Mouse (Mus musculus): ENCODE results near the gene Robo4. TPM values are rescaled to one million over a fixed set of nuclear protein-coding genes. Genes with fewer than 3 reads are reported as not detected.

Gene Robo4
- polyA plus RNA-seq, 1 experiment = 25.4 TPM

DNA sequence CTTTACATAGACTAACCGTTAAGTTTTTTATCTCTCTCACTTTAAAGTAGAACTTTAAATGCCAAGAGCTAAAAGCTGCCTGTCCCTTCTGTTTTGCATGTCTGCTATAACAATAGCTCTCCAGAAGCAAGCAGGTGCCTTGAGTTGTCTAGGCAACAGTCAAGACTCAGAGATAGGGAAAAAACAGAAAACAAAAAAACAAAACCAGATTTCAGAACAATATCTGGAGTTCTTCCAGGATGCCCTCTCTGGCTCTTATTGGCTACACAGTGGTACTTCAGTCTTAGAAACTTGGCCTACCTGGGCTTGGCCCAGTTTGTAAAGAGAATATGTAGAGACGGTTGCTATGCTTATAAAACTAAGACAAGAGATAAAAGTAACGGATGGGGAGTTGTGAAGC, 37.3 kb upstream of the Robo4 start:
- 74% methylated on average over 3 of the region's 3 CpGs for WGBS
- Histone ChIP-seq H3K4me3 (ENCODE audit: insufficient read depth, low read depth, low read length) (no peak overlapping the region), H3K4me1 (ENCODE audit: control insufficient read depth, insufficient read depth, low read length) (peaks cover 4% of the 10 kb centered on the region; the same call in 1 of the 2 replicates), H3K27ac (ENCODE audit: insufficient read depth, low read depth, low read length) (no peak overlapping the region), H3K36me3 (ENCODE audit: control insufficient read depth, insufficient read depth, low read length) (no peaks in the 10 kb centered on the region), H3K27me3 (replicated peaks; ENCODE audit: control insufficient read depth, insufficient read depth, low read length) (no peaks in the 10 kb centered on the region)
- TF ChIP-seq POLR2A (IDR thresholded peaks at IDR 0.05; ENCODE audit: low read depth, low read length) (no peak), CTCF (conservative IDR thresholded peaks at IDR 0.05; ENCODE audit: insufficient read depth, insufficient read length, low read depth, low read length) (no peak)
- no peak for DNase-seq

DNA sequence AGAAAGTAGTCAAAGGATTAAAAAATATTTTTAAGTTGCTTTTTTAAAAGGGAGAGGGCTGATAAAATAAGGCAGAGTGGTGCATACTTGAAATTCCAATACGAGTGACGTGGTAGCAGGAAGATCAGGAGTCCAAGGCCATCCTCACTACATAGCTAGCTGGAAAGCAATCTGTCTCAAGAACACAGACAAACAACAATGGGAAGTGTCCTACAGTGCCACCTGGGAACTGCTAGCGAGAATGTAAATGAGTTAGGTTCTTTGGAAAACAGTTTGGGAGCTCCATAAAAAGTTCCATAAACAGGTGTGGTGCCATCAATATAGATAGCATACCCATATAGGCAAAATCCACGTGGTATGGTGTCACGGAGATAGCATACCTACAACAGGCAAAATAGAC, 36.0 kb upstream of the Robo4 start:
- DNase-seq = peak; percentile 59
- 51% methylated on average over 5 of the region's 5 CpGs for WGBS

DNA sequence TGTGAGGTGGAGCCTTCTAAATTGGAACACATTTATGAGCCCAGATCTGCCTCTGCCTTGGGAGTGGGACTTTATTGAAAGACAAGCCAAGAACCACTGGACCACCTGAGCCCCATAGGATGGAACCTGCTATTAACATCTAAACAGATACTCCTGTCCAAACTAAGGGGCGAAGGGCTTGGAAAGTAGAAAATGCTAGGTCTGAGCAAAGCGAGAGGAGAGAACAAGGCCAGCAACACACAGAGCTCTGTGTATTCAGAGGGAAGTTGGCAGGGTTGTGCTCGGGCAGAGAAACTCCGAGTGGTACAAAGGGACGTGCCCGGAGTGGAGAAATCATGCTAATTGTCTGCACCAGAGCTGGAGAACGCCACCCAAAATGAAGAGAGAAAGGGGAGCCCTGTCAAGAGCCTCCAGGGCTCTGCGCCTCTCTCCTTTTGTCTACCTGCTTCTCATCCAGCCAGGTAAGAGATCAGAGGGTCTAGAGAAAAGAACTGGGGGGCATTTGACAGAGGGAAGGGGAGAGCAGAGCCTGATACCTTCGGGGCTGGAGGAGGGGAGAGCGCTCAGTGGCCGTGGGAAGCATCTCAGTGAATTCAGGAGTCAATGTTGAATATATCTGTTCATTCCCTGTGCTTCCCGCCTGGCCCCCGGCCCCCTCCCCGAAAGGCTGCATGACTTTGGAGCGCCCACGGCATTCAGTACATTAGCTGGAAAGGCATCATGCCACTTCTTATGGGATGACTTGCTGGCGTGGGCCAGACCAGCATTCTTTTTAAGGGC, 34.2 kb upstream of the Robo4 start, which contains the start of gene Hepacam:
Gene Hepacam (plus strand): TSS at position 51 of the 780 bp plus-strand sequence.
- H3K27me3 ChIP-seq (replicated peaks; ENCODE audit: control insufficient read depth, insufficient read depth, low read length) = no peaks in the 10 kb centered on the region
- 90% methylated on average over 17 of the region's 17 CpGs for WGBS
- no peak for DNase-seq

More for the DNA sequence above, 36.0 kb upstream of the Robo4 start:
- Histone ChIP-seq H3K27me3 (replicated peaks; ENCODE audit: control insufficient read depth, insufficient read depth, low read length) (no peaks in the 10 kb centered on the region), H3K27ac (ENCODE audit: insufficient read depth, low read depth, low read length) (peak overlapping the region; percentile 23; the same call in 1 of the 2 replicates), H3K36me3 (ENCODE audit: control insufficient read depth, insufficient read depth, low read length) (no peaks in the 10 kb centered on the region), H3K4me1 (ENCODE audit: control insufficient read depth, insufficient read depth, low read length) (peaks cover 4% of the 10 kb centered on the region; the same call in 1 of the 2 replicates), H3K4me3 (ENCODE audit: insufficient read depth, low read depth, low read length) (no peak overlapping the region)
- TF ChIP-seq POLR2A (IDR thresholded peaks at IDR 0.05; ENCODE audit: low read depth, low read length) (no peak), CTCF (conservative IDR thresholded peaks at IDR 0.05; ENCODE audit: insufficient read depth, insufficient read length, low read depth, low read length) (no peak)

DNA sequence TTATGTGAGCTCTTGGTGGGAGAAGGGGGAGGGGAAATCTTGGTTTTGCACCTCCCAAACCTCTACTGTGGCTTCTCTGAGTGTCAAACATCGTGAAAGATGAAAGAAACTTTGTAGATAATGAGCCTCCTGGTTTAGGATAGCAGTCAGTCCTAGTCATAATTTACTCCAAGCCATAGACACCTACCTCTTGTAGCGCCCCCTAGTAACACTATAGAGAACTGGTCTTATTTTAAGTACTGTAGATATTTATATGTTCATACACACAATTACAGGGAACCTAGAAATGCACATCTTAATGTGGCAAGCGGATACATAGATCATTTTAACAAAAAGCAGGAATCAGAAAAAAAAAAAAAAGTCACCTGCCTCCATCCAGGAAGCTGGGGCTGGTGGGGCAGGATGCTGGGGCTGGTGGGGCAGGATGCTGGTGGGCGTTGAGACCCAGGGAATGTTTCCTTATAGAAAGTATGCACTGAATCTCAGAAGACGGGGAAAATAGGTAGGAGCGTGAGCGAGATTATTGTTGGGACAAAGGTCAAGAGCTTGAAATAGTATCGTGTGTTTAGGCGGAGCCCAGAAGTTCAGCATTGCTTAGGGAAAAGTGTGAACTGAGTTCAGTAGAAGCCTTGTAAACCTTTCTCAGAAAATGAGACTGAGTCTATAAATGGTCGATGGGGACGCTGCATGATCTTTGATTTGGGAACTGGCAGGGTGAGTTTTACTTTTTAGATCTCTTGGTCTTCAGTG, 33.4 kb upstream of the Robo4 start:
- H3K4me3 ChIP-seq (ENCODE audit: insufficient read depth, low read depth, low read length) = no peak overlapping the region
- H3K27me3 ChIP-seq (replicated peaks; ENCODE audit: control insufficient read depth, insufficient read depth, low read length) = no peaks in the 10 kb centered on the region
- no peaks in the 10 kb centered on the region for H3K4me1 ChIP-seq (ENCODE audit: control insufficient read depth, insufficient read depth, low read length)
- H3K36me3 ChIP-seq (ENCODE audit: control insufficient read depth, insufficient read depth, low read length) = no peaks in the 10 kb centered on the region
- TF ChIP-seq CTCF (conservative IDR thresholded peaks at IDR 0.05; ENCODE audit: insufficient read depth, insufficient read length, low read depth, low read length) (no peak), POLR2A (IDR thresholded peaks at IDR 0.05; ENCODE audit: low read depth, low read length) (no peak)
- DNase-seq = peak; percentile 30
- peak overlapping the region; percentile 93 for H3K27ac ChIP-seq (ENCODE audit: insufficient read depth, low read depth, low read length)
- WGBS = 49% methylated on average over 11 of the region's 11 CpGs

More for the DNA sequence above, 34.2 kb upstream of the Robo4 start, which contains the start of gene Hepacam:
- TF ChIP-seq POLR2A (IDR thresholded peaks at IDR 0.05; ENCODE audit: low read depth, low read length) = no peak
- TF ChIP-seq CTCF (conservative IDR thresholded peaks at IDR 0.05; ENCODE audit: insufficient read depth, insufficient read length, low read depth, low read length) = no peak
- Histone ChIP-seq H3K27ac (ENCODE audit: insufficient read depth, low read depth, low read length) (peak within 1 kb of the TSS; percentile 17; the same call in 1 of the 2 replicates), H3K36me3 (ENCODE audit: control insufficient read depth, insufficient read depth, low read length) (no peaks in the 10 kb centered on the region), H3K4me3 (ENCODE audit: insufficient read depth, low read depth, low read length) (no peak within 1 kb of the TSS), H3K4me1 (ENCODE audit: control insufficient read depth, insufficient read depth, low read length) (peaks cover 4% of the 10 kb centered on the region; the same call in 1 of the 2 replicates)

DNA sequence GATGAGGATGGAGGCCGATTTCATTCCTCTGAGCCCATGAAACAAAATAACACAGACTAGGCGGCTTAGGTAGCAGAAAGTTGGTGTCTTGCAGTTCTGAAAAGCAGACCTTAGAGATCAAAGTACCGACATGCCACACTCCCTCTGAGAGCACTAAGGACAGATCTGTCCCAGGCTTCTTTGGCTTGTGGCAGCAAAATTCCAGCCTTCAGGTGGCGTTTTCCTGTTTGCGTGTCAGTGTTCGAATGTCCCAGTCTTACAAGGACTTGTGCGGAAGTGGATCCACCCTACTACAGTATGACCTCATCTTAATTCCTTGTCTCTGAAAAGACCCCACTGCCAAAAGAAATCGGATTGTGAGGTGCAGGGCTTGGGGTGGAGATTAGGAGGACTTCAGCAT, 32.8 kb upstream of the Robo4 start:
- H3K36me3 ChIP-seq (ENCODE audit: control insufficient read depth, insufficient read depth, low read length) = no peaks in the 10 kb centered on the region
- H3K27ac ChIP-seq (ENCODE audit: insufficient read depth, low read depth, low read length) = peak overlapping the region; percentile 93
- peak; percentile 84 for DNase-seq
- H3K4me3 ChIP-seq (ENCODE audit: insufficient read depth, low read depth, low read length) = no peak overlapping the region
- TF ChIP-seq POLR2A (IDR thresholded peaks at IDR 0.05; ENCODE audit: low read depth, low read length) (no peak), CTCF (conservative IDR thresholded peaks at IDR 0.05; ENCODE audit: insufficient read depth, insufficient read length, low read depth, low read length) (no peak)
- no peaks in the 10 kb centered on the region for H3K4me1 ChIP-seq (ENCODE audit: control insufficient read depth, insufficient read depth, low read length)
- 69% methylated on average over 8 of the region's 8 CpGs for WGBS
- no peaks in the 10 kb centered on the region for H3K27me3 ChIP-seq (replicated peaks; ENCODE audit: control insufficient read depth, insufficient read depth, low read length)

DNA sequence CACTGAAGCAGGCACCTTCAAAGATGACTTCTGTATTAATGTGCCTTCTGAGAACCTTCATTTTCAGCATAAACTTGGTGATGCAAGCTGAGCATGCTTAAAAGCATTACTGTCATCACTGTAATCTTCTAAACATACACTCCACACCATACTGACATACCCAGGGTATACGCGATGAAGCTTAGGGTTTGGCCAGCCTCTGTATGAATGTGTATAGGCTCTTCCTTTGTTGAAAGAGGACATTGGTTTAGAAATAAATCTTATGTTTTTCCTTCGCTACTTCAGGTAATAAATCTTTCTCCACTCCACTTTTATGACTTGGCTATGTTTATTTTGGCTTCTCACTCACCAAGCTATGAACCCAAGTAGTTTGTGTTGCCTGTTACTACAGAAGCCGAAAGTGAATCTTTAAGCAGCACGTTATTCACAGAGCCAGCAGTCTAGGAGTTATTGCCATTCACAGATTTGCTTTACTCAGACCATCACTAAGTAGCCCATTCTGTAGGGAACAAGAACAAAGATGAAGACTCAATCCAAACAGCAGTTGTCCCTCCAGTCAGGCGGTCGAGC, 30.4 kb upstream of the Robo4 start:
- no peaks in the 10 kb centered on the region for H3K4me1 ChIP-seq (ENCODE audit: control insufficient read depth, insufficient read depth, low read length)
- TF ChIP-seq CTCF (conservative IDR thresholded peaks at IDR 0.05; ENCODE audit: insufficient read depth, insufficient read length, low read depth, low read length) = no peak
- TF ChIP-seq POLR2A (IDR thresholded peaks at IDR 0.05; ENCODE audit: low read depth, low read length) = no peak
- H3K36me3 ChIP-seq (ENCODE audit: control insufficient read depth, insufficient read depth, low read length) = no peaks in the 10 kb centered on the region
- H3K27ac ChIP-seq (ENCODE audit: insufficient read depth, low read depth, low read length) = no peak overlapping the region
- no peak overlapping the region for H3K4me3 ChIP-seq (ENCODE audit: insufficient read depth, low read depth, low read length)
- peak; percentile 31 for DNase-seq
- 53% methylated on average over 7 of the region's 7 CpGs for WGBS
- H3K27me3 ChIP-seq (replicated peaks; ENCODE audit: control insufficient read depth, insufficient read depth, low read length) = no peaks in the 10 kb centered on the region

All from kidney, adult 2 months (tissue).